Mouse (Mus musculus) embryonic facial prominence, embryonic 12.5 days (tissue): ENCODE results near the gene Ereg. TPM values are rescaled to one million over a fixed set of nuclear protein-coding genes. Genes with fewer than 3 reads are reported as not detected.
A peak's percentile ranks its signal among the peaks of the same experiment; 100 is the strongest.

Experiments used
- ATAC-seq: fragments of 200-750 bp; cut with Nextera tagmentation; 2 replicates; pipeline ENCODE4 v1.8.0; 2017; ENCODE audit not compliant: insufficient number of reproducible peaks, insufficient read depth, low FRiP score, low TSS enrichment
- H3K27ac ChIP-seq: fragments of 300-500 bp; sonication (generic); 2 replicates; pipeline ENCODE4 v1.5.1; 2016; ENCODE audit warnings: mild to moderate bottlenecking
- H3K27me3 ChIP-seq: fragments of 300-500 bp; sonication (generic); 2 replicates; pipeline ENCODE4 v1.6.1; 2016; ENCODE audit warnings: mild to moderate bottlenecking, moderate library complexity
- H3K36me3 ChIP-seq: fragments of 300-500 bp; sonication (generic); 2 replicates; pipeline ENCODE4 v1.6.1; 2016; ENCODE audit warnings: mild to moderate bottlenecking
- H3K4me1 ChIP-seq: fragments of 300-500 bp; sonication (generic); 2 replicates; pipeline ENCODE4 v1.6.1; 2016
- H3K4me2 ChIP-seq: fragments of 300-500 bp; sonication (generic); replicated peaks from 2 replicates; pipeline ENCODE4 v1.6.1; 2016; ENCODE audit warnings: mild to moderate bottlenecking, moderate library complexity
- H3K4me3 ChIP-seq: fragments of 300-500 bp; sonication (generic); 2 replicates; pipeline ENCODE4 v1.5.1; 2016; ENCODE audit warnings: mild to moderate bottlenecking
- H3K9ac ChIP-seq: fragments of 300-500 bp; sonication (generic); 2 replicates; pipeline ENCODE4 v1.6.1; 2016; ENCODE audit warnings: mild to moderate bottlenecking, moderate library complexity
- H3K9me3 ChIP-seq: fragments of 300-500 bp; sonication (generic); 2 replicates; pipeline ENCODE4 v1.6.1; 2016; ENCODE audit warnings: mild to moderate bottlenecking, moderate library complexity
- WGBS: fragments of 180-500 bp; shearing (Covaris S2); methylation state at CpG from one replicate; pipeline ENCODE4 v1.1.7; 2016; 5-methylcytosine and 5-hydroxymethylcytosine counted together
- polyA plus RNA-seq: library from polyadenylated mRNA; unstranded; fragments of >200 nt; fragmentation: Nextera tagmentation; extraction: Ambion mirVana; gene quantifications from 2 replicates; pipeline ENCODE4 v1.2.1, GENCODE M21; 2016

The Ereg gene
- polyA plus RNA-seq, 1 experiment from 2014 or later: not detected

DNA sequence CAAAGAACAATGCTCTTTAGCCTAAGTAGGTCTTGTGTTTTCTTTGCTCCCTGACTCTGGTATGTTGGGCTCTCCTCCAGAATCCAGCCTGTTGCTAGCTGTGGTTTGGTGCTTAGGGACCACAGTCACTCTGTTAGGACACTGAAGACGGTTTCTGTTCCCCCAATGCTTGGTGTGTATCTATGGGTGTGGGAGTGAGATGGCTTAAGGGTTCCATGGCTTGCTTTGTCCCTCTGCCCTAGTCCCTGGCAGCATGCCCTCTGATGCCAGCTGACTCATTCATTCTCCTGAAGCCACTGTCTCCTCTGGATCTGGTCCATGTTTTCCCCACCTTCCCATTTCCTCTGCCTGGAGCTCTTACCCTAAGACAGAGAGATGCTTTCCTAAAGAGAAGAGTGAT is 40.2 kb downstream of the Ereg start:
- no peaks in the 10 kb centered on the region for H3K4me1 ChIP-seq
- no peak overlapping the region for H3K4me3 ChIP-seq
- H3K27ac ChIP-seq: no peak overlapping the region
- WGBS: 75% methylated on average over 1 of the region's 1 CpGs
- no peaks in the 10 kb centered on the region for H3K9me3 ChIP-seq
- H3K36me3 ChIP-seq: no peaks in the 10 kb centered on the region
- no peaks in the 10 kb centered on the region for H3K27me3 ChIP-seq
- no peak overlapping the region for H3K4me2 ChIP-seq
- H3K9ac ChIP-seq: no peak overlapping the region
- no peak for ATAC-seq

GRCm38 (mm10) chr5:91118618-91119017 is 44.2 kb downstream of the Ereg start:
- ATAC-seq: no peak
- no peaks in the 10 kb centered on the region for H3K4me1 ChIP-seq
- no peak overlapping the region for H3K4me3 ChIP-seq
- no peaks in the 10 kb centered on the region for H3K36me3 ChIP-seq
- no peak overlapping the region for H3K27ac ChIP-seq
- no peak overlapping the region for H3K9ac ChIP-seq
- no peaks in the 10 kb centered on the region for H3K27me3 ChIP-seq
- no peaks in the 10 kb centered on the region for H3K9me3 ChIP-seq
- H3K4me2 ChIP-seq: no peak overlapping the region

GRCm38 (mm10) chr5:91123404-91123803 is 49.0 kb downstream of the Ereg start:
- H3K27me3 ChIP-seq: no peaks in the 10 kb centered on the region
- no peak overlapping the region for H3K4me3 ChIP-seq
- 74% methylated on average over 4 of the region's 4 CpGs for WGBS

GRCm38 (mm10) chr5:91124140-91124539 is 49.7 kb downstream of the Ereg start:
- no peak for ATAC-seq
- no peak overlapping the region for H3K9ac ChIP-seq

More at GRCm38 (mm10) chr5:91123404-91123803, 49.0 kb downstream of the Ereg start:
- no peaks in the 10 kb centered on the region for H3K4me1 ChIP-seq
- no peaks in the 10 kb centered on the region for H3K36me3 ChIP-seq
- H3K4me2 ChIP-seq: no peak overlapping the region
- no peak for ATAC-seq
- H3K9me3 ChIP-seq: no peaks in the 10 kb centered on the region
- no peak overlapping the region for H3K27ac ChIP-seq
- no peak overlapping the region for H3K9ac ChIP-seq

DNA sequence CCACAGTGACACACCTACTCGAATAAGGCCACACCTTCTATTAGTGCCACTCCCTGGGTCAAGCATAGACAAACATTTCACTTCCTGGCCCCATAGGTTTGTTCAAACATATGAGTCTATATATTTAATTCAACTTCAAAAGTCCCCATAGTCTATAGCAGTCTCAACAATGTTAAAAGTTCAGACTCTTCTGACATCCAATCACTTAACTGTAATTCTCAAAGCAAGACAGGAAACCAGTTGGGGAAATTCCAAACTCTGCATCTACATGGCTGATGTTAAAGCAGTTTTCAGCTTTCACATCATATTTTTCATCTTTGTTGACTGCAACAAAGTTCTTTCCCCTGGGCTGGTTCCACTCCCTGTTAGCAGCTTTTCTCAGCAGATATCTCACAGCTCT is 52.2 kb downstream of the Ereg start:
- H3K9me3 ChIP-seq: no peaks in the 10 kb centered on the region
- no peak overlapping the region for H3K27ac ChIP-seq
- H3K4me3 ChIP-seq: no peak overlapping the region
- no peaks in the 10 kb centered on the region for H3K36me3 ChIP-seq
- 88% methylated on average over 1 of the region's 1 CpGs for WGBS
- H3K9ac ChIP-seq: no peak overlapping the region
- H3K4me2 ChIP-seq: no peak overlapping the region
- H3K4me1 ChIP-seq: no peaks in the 10 kb centered on the region
- no peak for ATAC-seq
- H3K27me3 ChIP-seq: no peaks in the 10 kb centered on the region

More at GRCm38 (mm10) chr5:91124140-91124539, 49.7 kb downstream of the Ereg start:
- Histone ChIP-seq H3K27me3 (no peaks in the 10 kb centered on the region), H3K9me3 (no peaks in the 10 kb centered on the region), H3K4me3 (no peak overlapping the region), H3K4me2 (no peak overlapping the region), H3K27ac (no peak overlapping the region), H3K36me3 (no peaks in the 10 kb centered on the region), H3K4me1 (no peaks in the 10 kb centered on the region)
- WGBS: 87% methylated on average over 2 of the region's 2 CpGs

GRCm38 (mm10) chr5:91134961-91135360 is 60.5 kb downstream of the Ereg start:
- ATAC-seq: no peak
- no peak overlapping the region for H3K27ac ChIP-seq
- H3K36me3 ChIP-seq: no peaks in the 10 kb centered on the region
- no peak overlapping the region for H3K4me3 ChIP-seq
- H3K9me3 ChIP-seq: no peaks in the 10 kb centered on the region
- no peak overlapping the region for H3K9ac ChIP-seq
- H3K4me1 ChIP-seq: peaks cover 4% of the 10 kb centered on the region; the same call in 1 of the 2 replicates
- no peak overlapping the region for H3K4me2 ChIP-seq
- 40% methylated on average over 1 of the region's 1 CpGs for WGBS
- peaks cover 7% of the 10 kb centered on the region; the same call in 1 of the 2 replicates for H3K27me3 ChIP-seq

DNA sequence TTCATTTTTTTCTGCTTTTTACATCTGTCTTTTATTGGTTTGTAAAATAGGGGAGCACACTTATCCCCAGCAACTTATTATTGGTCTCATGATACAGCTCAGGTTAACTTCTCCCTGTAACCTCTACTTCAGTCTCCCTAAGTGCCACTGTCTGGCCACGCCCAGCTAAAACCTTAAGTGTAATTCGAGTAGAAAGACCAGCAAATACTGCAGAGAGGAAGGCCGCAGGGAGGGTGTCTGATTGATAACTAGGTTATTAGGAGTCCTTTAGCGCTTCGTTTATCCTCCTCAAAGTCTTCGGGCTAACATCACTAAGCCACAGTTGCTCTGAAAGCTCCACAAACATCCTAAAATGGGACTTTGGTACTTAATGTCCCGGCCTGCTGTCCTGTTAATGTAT is 64.5 kb downstream of the Ereg start:
- WGBS: 2% methylated on average over 7 of the region's 7 CpGs
- peak overlapping the region; percentile 51 for H3K4me3 ChIP-seq
- peak overlapping the region; percentile 93 for H3K4me2 ChIP-seq
- H3K4me1 ChIP-seq: peaks cover 4% of the 10 kb centered on the region; the same call in 1 of the 2 replicates
- no peak for ATAC-seq
- no peak overlapping the region for H3K9ac ChIP-seq
- no peak overlapping the region for H3K27ac ChIP-seq
- H3K36me3 ChIP-seq: no peaks in the 10 kb centered on the region
- H3K9me3 ChIP-seq: no peaks in the 10 kb centered on the region
- peaks cover 21% of the 10 kb centered on the region for H3K27me3 ChIP-seq

DNA sequence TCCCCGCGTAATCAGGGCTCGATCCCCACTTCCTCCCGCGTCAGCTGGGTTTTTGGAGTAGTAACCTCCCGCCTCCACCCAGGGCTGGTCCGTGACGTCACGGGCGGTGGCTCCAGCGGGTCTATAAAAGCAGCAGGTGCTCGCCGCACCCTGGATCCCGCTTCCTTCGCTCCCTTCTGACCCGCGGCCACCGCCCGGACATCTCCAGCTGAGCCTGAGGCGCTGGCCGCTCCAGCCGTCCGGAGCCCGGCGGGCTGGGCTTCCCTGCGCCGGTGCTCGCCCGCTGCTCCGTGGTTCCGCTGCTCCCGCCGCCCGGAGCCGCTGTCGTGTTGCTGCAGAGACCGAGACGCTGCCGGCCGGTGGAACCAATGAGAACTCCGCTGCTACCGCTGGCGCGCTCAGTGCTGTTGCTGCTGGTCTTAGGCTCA is 65.0 kb downstream of the Ereg start, which contains the start of gene Areg:
TSS of gene Areg (plus strand) at position 154 of the 428 bp plus-strand sequence.
- Histone ChIP-seq H3K36me3 (no peaks in the 10 kb centered on the region), H3K4me2 (peak within 1 kb of the TSS; percentile 93), H3K9ac (peak within 1 kb of the TSS; percentile 30; the same call in 1 of the 2 replicates), H3K27me3 (peaks cover 21% of the 10 kb centered on the region), H3K27ac (no peak within 1 kb of the TSS), H3K9me3 (no peaks in the 10 kb centered on the region), H3K4me1 (peaks cover 4% of the 10 kb centered on the region; the same call in 1 of the 2 replicates), H3K4me3 (peak within 1 kb of the TSS; percentile 51)
- under 1% methylated on average over 44 of the region's 44 CpGs for WGBS
- peak; percentile 77; the same call in 1 of the 2 replicates for ATAC-seq

GRCm38 (mm10) chr5:91140896-91141448 is 66.5 kb downstream of the Ereg start:
- peaks cover 4% of the 10 kb centered on the region; the same call in 1 of the 2 replicates for H3K4me1 ChIP-seq
- no peak overlapping the region for H3K9ac ChIP-seq
- no peak for ATAC-seq
- no peaks in the 10 kb centered on the region for H3K9me3 ChIP-seq
- peaks cover 21% of the 10 kb centered on the region for H3K27me3 ChIP-seq
- 43% methylated on average over 13 of the region's 13 CpGs for WGBS
- H3K4me2 ChIP-seq: no peak overlapping the region
- no peak overlapping the region for H3K27ac ChIP-seq
- H3K4me3 ChIP-seq: no peak overlapping the region
- H3K36me3 ChIP-seq: no peaks in the 10 kb centered on the region

Other genes starting within 250 kb of the Ereg start
- 0.41 and 0.50 TPM in 2 replicates for gene Cxcl1, start 183.4 kb upstream of the Ereg start, polyA plus RNA-seq
- gene Cxcl2, start 170.8 kb upstream of the Ereg start, polyA plus RNA-seq: not detected in 2 replicates
- 74.0 and 76.6 TPM in 2 replicates for gene Mthfd2l, start 143.5 kb upstream of the Ereg start, polyA plus RNA-seq
- gene Epgn, start 47.2 kb upstream of the Ereg start, polyA plus RNA-seq: 0.18 and 0.39 TPM in 2 replicates
- 0.27 and 0.31 TPM in 2 replicates for gene Areg, start 65.0 kb downstream of the Ereg start, polyA plus RNA-seq